Mouse (Mus musculus): ENCODE results near the gene Pnma1.

The Pnma1 gene

DNA sequence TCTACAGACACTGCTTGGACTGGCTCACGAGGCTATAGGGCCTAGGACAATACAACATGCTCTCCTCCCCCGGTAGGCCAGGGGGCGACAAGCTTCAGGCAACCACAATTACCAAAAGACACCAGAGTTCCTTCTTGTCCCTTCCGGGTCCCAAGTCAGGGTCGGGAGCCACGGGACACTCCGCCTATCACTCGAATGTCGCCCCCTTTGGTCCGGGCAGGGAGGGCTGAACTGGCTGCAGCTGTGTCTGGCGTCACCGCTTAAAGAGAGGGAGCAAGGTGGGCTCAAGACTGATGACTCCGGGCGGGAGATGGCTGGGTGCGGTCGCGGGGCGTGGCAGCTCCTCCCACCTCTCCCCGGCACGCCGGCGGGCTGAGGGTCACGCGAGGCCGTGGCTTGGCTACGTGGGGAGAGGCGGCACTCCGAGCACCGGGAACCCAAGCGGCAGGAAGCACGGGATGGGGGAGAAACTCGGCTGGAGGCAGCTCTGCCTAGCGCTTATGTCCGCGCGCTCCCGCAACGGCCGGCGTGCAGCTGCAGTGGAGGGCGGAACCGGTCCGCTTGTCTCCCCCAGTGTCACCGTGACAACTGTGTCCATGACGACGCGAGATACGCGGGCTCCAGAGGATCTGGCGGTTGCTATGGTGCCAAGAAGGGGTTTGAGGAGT, at the start of gene Pnma1:
TSS of gene Pnma1 (minus strand) at position 536 of the 668 bp plus-strand sequence.
- peak; percentile 69 for DNase-seq (ENCODE audit: low read depth)

DNA sequence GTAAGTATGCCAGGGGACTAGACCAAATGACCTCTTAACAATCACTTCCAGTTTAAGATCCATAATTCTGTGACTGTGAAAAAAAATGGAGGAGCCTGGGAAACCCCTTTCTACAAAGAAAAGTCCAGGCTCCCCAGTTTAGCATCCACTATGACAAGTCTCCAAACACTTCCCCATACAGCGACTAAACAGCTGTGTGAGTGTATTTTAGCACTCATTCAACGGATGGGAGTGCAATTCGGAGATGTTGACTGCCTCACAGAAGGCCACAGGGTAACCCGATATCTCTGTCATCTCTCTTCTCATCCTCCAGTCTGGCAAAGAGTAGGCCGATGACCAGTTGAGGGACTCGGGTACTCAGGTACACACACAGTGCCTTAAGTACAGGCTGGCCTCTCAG, 46.9 kb upstream of the Pnma1 start:
- DNase-seq (ENCODE audit: low read depth) = no peak

DNA sequence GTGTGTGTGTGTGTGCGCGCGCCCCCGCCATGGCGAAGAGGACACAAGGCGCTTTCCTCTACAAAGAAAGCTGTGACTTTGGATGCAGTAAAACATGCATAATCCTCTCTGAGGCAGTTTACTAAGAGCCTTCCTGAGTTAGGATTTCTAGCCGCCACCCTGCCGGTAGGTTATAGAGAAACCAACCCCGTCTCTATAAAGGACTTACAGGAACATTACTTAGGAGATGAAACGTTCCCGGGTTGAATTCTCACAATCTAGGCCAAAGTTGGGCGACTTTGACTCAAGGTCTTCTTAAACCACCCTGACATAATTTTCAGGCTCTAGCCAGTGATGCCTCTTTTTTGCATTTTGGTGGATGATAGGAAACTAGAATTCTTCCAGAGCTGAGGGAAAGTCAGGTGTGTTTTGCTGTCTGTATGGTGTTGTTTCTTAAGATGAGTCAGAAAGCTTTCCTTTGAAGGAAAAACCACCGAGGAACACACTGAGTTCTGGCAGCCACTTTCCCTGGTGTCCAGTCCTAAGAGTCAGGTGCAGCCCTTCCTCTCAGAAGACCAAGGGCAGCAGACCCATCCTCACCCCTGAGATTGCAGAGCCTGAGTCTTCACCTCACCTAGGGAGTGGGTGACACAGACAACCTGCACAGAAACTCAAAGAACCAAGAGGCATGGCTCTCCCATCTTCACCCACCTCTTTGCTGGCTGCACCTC, 46.3 kb upstream of the Pnma1 start:
- DNase-seq (ENCODE audit: low read depth) = peak; percentile 63

DNA sequence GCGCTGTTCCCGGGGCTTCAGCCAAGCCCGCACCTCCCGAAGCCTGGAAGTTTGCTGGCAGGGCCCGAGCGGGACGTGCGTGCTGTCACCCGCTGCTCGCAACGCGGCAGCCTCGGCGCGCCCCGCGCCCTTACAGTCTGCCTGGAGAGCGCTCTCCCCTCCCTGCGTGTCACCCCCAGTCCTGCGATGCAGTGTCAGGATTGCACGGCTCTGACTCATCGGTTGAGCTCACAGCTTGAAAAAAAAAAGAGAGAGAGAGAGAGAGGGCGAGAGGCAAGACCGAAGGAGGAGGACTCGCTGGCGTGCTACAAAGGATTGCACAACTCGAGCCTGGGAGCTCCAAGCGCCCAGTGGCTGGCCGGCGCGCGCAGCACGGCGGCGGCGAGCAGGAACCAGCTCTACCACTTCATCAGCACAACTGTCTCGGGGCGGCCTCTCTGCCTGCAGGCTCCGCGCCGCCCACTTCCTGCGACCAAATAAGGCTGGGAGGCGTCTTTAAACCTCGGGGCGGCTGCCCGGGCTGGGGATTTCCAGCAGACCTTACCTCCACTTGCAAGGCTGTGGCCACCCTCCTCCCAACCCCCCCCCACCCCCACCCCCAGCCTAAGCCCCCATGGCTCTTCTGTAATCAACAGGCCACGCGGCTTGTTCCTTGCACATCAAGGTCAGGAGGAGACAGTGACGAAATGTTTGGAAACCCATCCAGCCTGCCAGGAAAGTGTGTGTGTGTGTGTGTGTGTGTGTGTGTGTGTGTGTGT, 45.5 kb upstream of the Pnma1 start:
- peak; percentile 97 for DNase-seq (ENCODE audit: low read depth)

DNA sequence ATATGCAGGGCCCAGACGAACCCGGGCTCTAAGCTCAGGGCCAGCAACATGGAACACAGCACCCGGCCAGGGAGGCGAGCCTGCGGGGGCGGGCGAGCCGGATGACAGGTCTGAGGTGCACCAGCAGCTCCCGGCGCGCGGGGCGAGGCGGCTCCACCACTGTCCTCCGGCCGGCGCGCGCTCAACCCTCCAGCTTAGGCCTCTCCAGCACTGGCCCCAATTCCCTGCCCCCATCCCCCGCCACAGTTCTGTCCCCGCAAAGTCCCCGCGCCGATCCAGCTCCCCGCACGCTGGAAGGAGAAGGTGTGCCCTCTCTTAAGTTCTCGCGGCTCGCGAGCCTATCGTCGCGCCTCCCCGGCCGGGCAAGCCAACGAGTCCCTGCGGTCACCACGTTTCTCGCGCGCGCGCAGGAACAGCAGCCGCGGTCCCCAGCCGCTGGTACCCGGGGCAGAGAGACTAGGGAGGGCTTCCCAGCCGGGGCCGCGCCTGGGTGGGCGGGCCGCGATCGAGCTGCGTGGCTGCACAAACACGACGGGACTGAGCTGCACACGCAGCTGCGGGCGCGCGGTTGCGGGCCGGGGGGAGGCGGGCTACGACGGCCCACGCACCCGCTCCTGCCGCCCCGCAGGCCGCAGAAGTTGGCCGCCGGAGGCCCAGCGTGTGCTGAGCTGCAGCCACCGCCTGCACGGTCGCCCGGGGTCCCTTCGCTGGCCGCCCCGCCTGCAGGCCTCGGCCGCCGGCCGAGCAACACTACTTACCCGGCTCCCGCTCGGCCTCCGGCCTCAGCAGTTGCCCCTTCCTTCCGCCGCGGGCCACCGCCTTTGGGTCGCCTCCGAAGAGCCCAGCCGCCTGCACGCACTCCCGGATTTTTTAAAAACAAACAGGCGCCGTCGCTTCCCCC, 44.7 kb upstream of the Pnma1 start:
- DNase-seq (ENCODE audit: low read depth) = peak; percentile 84

DNA sequence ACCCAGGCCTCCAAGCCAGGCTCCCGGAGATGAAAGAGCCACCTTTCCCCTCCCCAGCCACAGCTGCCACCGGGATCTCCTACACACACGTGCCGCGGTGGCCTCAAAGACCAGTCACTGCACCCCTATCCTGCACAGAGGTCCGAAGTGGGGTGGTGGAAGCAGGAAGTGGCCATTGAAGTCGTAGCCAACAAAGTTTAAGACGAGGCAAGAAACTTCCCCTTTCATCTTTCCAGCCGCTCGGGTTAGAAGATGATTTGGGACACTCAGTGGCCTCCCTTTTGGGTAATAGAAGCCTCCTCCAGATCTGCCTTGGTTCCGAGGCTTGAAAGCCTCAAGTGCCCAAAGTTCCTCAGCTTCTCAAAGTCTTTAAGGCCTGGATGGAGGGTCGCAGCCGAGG, 44.0 kb upstream of the Pnma1 start:
- peak; percentile 52 for DNase-seq (ENCODE audit: low read depth)

DNA sequence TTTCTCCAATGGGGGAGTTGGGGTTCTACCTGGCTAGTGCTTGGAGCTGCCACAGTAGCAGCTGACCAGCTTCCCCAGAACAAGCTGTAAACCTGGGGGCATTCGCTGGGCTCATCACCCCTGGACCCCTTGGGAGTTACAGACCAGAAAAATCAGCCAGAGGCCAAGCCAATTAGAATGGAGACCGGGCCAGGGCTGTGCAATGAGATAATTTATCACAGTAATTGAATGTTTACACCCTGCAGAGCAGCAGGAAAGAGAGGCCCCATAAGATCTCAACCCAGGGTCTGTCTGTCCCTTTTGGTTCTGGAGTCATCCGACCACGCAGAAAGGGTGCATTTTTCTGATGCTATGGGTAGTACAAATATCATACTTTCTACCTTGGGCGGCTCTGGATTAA, 43.5 kb upstream of the Pnma1 start:
- no peak for DNase-seq (ENCODE audit: low read depth)

DNA sequence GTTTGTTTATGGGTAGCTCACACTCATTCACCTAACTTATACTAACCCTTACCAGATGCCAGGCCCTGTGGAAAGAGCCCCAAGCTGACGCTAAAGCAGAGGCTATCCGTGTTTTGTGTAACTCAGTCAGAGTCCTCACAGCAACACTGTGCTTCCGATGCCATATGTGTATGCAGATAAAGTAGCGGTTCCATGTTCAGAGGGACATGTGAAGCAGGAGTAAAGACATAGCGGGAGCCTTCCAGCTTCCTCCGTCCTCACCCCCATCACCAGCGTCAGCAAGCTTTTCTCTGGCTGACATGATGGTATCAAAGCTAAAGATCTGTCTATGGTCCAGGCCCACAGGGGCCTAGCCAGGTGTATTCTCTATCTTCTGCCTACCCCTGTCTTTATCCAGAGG, 42.9 kb upstream of the Pnma1 start:
- DNase-seq (ENCODE audit: low read depth) = no peak

DNA sequence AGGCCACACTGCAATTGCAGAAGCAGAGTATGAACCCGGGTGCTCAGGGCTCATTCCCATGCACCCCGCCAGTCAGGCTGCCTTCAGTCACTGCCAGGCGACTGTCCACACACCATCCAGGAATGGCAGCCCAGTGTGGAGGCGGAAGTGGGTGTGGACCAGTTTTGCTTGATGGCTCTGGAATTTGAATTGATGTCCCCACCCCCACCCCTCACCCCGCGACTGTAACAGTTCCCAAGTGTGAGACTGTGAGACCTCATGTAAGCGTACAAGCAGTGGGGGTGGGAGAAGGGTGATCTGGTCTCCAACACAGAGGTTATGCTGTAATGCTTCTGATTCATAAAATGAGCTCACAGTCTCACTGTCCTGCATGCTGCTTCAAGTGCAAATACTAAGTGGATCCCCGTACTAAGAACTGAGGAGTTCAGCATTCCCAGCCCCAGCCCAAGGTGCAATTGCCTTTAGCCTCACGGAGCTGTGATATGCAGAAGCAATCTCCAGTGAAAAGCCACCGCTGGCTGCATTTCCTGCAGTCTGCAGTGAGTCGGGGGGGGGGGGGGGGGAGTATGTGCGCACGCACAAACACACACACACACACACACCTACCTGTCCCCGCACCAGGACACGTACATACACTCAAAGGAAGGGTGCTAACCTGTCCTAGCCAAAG, 42.0 kb upstream of the Pnma1 start:
- no peak for DNase-seq (ENCODE audit: low read depth)

DNA sequence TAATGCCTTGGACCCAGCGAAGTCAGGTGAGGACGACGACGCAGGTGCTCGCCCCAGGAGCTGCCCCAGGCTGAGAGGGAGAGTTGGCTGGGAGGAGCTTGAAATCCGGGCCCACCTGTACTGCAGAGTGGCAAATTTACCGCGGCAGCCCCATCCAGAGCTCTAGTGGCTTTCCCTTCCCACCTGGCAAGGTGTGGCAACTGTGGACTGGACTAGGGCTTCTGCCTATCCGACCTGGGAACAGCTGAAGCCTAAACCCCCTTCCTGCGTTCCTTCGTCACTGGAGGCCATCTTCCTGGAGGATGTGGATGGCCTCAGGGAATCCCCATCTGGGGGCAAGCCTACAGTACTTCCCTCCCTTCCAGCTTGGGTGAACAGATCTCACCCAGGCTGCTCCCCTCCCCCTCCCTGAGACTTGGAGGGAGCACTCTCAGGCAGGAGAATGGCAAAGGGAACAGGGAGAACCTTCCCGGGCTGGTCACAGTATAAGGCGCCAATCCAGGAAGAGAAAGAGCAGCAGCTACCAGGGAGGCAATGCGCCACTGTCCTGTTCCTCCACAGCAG, 40.7 kb upstream of the Pnma1 start:
- DNase-seq (ENCODE audit: low read depth) = no peak

DNA sequence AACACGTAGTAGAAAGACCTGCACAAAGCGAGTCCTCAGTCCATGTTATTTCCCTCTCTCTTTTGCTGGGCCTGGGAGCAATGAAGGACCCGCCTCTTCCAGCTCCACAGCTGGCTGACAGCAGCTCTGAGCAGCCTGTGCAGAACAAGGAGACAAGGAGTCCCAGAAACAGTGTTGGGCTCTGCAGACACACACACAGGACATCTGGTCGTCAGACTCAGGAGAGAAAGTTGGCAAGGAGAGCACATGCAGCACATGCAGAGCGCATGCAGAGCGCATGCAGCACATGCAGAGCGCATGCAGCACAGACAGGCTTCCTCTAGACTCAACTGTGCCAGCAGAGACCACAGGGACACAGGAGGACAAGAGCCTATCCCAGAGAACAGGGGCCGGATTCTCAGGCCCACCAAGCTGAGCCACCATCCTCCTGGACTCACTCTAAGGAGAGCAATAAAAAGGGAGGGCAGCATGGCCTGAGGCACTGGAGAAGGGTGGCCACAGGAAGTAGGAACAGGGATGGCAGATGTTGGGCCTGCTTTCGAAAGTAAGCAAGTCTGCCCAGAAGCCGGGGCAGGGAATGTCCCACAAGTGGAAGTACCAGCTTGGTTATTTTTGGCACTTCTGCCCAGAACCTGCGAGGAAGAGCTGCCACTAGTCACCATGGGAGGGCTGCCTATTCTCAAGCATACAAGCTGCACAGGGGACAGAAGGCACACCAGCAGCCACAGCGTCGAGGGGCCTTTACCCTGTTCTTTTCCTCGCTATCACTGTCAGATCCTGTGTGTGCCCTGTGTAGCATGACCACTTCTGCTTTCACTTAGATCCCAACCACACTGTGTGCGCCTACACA, 39.7 kb upstream of the Pnma1 start:
- DNase-seq (ENCODE audit: low read depth) = no peak

DNA sequence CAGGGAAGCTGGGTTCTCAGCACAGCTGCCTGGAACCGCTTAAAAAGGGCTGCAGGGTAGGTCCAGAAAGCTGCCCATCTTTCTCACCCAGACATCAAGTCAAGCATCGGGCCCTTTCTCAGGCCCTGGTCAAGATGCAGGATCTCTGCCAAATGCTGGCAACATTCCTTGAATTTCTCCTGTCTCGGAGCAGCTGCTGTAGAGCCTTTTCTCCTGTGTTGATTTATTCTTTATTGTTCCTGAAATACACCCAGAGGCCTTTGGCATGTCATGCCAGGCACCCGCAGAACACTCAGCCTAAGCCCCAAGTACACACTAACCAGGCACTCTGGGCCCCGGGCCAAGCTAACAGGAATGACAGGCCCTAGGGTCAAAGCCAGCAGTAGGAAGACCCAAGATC, 38.7 kb upstream of the Pnma1 start:
- DNase-seq (ENCODE audit: low read depth) = no peak

DNA sequence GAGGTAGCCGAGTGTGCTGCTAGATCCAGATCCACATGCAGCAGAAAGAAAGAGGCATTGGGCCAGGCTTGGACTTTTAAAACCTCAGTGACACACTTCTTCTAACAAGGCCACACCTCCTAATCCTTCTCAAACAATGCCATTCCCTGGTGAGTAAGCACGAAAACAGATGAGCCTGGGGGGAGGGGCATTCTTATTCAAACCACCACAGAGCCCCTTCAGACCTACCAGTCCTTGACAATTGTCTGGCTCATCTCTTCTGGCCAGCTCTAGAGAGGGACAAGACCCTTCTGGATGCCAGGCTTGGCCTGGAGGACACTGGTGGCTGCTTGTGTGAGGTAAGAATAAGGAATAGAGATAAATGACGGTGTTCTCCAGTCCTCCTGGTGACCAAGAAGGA, 38.2 kb upstream of the Pnma1 start:
- DNase-seq (ENCODE audit: low read depth) = no peak

DNA sequence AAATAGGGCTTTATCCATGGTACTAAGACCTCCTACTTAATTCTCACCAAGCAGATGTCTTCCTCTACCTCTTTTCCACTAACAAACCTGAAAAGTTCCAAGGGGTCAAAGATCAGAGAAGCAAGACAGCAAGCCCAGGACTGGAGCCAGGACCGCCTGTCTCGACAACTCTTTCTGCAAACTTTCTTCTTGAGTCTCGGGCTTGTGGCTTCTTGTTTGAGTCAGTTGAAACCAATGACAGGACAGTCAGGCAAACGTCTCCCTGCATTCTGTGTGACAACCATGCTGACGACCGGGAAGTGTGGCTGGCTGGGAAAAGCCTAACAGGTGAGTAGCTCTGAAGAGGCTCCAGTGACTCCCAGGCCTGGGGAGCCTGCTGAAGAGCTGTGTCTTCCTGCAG, 37.3 kb upstream of the Pnma1 start:
- DNase-seq (ENCODE audit: low read depth) = no peak

DNA sequence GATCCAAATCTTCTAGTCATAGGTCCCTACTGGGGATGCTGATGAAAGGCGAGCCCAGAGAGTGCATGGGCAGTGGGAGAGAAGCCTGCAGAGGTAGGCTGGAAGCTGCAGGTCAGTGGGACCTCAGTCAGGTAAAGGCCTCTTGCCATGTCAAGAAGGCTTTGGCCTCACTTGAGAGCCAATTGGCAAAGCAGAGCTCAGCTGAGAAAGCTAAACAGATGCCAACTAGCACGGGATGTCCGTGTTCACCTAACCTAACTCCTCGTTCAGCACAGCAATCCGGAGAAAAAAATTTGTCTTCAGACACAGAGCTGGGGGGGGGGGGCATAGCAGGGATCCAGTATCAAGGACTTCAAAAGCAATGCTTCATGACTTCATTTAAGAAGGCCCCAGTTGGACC, 36.7 kb upstream of the Pnma1 start:
- no peak for DNase-seq (ENCODE audit: low read depth)

DNA sequence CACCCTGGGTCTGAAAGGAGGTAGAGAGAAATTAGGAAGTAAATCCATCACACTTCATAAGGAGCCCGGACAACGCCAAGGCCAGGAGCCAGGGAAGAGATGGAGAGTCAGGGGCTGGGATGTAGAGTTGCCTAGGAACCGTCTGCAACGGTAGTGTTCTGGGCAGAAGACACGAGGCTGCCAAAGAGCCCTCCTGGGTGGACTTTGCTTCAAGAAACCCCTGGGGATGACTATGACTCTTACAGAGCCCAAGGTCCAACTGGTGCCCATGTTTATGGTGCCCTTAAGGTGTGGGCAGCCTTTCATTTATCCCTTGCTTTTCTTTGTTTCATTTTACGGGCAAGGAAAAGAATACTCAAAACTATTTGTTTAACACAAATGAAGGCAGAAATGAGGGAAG, 33.7 kb upstream of the Pnma1 start:
- no peak for DNase-seq (ENCODE audit: low read depth)

DNA sequence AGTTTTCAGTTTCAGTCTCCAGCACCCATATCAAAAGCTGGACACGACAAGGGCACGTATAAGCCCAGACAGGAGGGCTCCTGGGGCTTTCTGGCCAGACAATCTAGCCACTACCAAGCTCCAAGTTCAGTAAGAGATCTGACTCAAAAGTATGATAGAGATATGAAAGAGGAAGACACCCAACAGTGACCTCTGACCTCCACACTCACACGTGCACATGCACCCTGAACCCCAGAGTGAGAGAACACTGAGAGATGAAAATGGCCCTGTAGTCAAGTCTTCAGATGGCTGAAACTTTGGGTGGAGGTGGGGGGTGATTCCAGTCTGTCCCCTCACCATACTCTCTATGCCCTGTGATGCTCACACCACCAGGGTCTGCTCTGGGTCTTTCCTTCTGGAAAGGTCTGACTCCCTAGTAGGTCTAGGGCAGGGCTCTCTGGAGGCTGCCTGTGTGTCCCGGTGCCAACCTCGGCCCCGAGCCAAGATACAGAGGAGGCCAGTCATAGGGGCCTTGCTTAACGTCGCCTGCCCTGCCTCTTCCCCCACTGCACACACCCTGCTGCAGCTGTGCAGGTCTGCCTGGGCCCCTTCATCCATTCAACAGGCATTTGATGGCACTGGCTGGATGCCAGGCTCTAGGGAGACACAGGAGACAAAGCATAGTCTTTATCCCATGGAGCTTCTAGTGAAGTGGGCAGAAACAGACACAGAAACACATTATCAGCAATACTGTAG, 32.6 kb upstream of the Pnma1 start:
- DNase-seq (ENCODE audit: low read depth) = no peak

DNA sequence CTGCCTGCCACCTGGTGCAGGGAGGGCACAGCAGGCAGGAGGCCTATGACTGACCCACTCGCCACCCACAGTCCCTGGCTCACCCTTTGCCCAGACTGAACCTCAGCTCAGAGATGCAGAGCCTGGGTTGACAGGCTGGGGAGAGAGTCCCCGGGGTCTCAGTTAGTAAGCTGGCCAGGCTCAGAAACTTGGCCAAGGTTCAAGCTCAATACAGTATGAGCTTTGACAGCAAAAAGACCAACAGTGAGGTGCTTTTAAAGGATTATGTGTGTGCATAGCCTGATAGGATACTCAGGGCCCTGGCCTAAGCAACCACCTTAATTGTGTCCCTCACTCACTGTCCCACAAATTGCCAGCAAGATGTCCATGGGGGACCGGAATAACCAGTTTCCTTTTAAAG, 31.8 kb upstream of the Pnma1 start:
- no peak for DNase-seq (ENCODE audit: low read depth)

DNA sequence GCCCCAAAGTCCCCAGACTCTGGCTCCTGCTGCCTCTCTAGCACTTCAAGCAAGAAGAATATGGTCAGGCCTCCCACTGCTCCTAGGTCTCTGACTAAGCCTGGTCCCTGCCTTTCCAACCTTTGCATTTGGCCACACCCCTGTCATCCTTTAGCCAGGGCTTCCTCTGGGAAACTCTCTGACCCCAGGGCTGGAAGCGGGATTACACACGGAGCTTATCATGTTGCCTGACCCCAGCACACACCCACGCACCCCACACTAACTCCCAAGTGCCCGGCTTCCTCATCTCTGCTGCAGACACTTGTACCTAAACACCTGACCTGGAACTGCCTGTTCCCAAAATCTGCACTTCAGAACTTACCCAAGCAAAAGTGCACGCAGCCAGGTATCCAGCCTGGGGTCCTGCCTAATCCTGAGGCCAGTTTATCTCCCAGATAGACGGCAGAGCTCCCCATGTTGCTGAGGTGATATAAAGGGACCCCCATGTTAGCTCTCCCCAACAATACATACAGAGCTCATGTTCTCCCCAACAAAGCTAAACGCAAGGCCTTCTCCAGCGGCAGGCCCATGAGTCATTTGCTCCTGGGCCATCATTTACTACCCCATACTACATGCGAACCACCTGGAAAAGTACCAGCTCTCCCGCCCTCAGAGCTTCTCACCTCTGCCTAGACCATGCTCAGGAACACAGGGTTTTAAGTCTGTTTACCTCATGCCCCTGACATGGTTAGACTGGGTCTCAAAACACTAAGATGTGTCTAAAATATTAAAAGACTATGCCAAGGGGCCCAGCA, 30.6 kb upstream of the Pnma1 start:
- DNase-seq (ENCODE audit: low read depth) = no peak
